Mouse (Mus musculus) neural tube, embryonic 12.5 days (tissue): ENCODE measurements around the gene Eif4g3. TPM values are rescaled to one million over a fixed set of nuclear protein-coding genes. Genes with fewer than 3 reads are reported as not detected.

Source experiments
- ATAC-seq: fragments of 200-750 bp; cut with Nextera tagmentation; 2 replicates; pipeline ENCODE4 v1.8.0; 2017; ENCODE audit warnings: low read depth, mild to moderate bottlenecking, moderate TSS enrichment, moderate library complexity; ENCODE audit not compliant: low FRiP score
- H3K27ac ChIP-seq: fragments of 300-500 bp; sonication (generic); 2 replicates; pipeline ENCODE4 v1.5.1; 2016
- H3K27me3 ChIP-seq: fragments of 300-500 bp; sonication (generic); replicated peaks from 2 replicates; pipeline ENCODE4 v1.6.1; 2016; ENCODE audit warnings: mild to moderate bottlenecking
- H3K36me3 ChIP-seq: fragments of 300-500 bp; sonication (generic); 2 replicates; pipeline ENCODE4 v1.6.1; 2016; ENCODE audit warnings: mild to moderate bottlenecking
- H3K4me1 ChIP-seq: fragments of 300-500 bp; sonication (generic); 2 replicates; pipeline ENCODE4 v1.6.1; 2016
- H3K4me2 ChIP-seq: fragments of 300-500 bp; sonication (generic); replicated peaks from 2 replicates; pipeline ENCODE4 v1.6.1; 2016; ENCODE audit warnings: mild to moderate bottlenecking
- H3K4me3 ChIP-seq: fragments of 300-500 bp; sonication (generic); 2 replicates; pipeline ENCODE4 v1.5.1; 2016
- H3K9ac ChIP-seq: fragments of 300-500 bp; sonication (generic); 2 replicates; pipeline ENCODE4 v1.6.1; 2016; ENCODE audit warnings: mild to moderate bottlenecking
- H3K9me3 ChIP-seq: fragments of 300-500 bp; sonication (generic); 2 replicates; pipeline ENCODE4 v1.6.1; 2016; ENCODE audit warnings: mild to moderate bottlenecking
- WGBS: fragments of 180-500 bp; shearing (Covaris S2); methylation state at CpG from one replicate; pipeline ENCODE4 v1.1.7; 2016; 5-methylcytosine and 5-hydroxymethylcytosine counted together
- polyA plus RNA-seq: library from polyadenylated mRNA; unstranded; fragments of >200 nt; fragmentation: Nextera tagmentation; extraction: Ambion mirVana; gene quantifications from 2 replicates; pipeline ENCODE4 v1.2.1, GENCODE M21; 2016

The Eif4g3 gene
- polyA plus RNA-seq, 1 experiment from 2014 or later, result 60.4 TPM

DNA sequence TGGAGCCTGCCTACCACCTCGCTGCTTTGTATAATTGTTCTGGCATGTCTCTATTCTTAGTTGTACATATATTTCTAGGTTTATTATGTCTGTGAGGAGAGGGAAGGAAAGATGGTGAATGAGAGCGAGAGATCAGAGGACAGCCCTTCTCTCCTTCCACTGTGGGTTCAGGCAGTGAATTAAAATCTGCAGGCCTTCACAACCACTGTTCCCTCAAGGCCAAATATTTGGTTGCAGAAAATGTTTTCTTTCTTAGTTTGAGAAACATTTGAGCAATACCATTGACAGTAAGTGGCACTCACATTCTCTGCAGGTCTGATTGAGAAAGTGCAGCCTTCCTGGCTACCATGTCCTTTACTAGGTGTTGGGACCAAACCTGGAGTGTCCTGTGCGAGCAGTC, 138.9 kb downstream of the Eif4g3 start:
- ATAC-seq, result no peak
- H3K9ac ChIP-seq, result no peak overlapping the region
- H3K27me3 ChIP-seq, result no peaks in the 10 kb centered on the region
- 93% methylated on average over 3 of the region's 3 CpGs for whole genome bisulfite sequencing
- H3K4me3 ChIP-seq, result no peak overlapping the region
- H3K36me3 ChIP-seq, result peaks cover 36% of the 10 kb centered on the region
- no peaks in the 10 kb centered on the region for H3K9me3 ChIP-seq
- H3K4me1 ChIP-seq, result peaks cover 12% of the 10 kb centered on the region
- no peak overlapping the region for H3K4me2 ChIP-seq
- H3K27ac ChIP-seq, result no peak overlapping the region

DNA sequence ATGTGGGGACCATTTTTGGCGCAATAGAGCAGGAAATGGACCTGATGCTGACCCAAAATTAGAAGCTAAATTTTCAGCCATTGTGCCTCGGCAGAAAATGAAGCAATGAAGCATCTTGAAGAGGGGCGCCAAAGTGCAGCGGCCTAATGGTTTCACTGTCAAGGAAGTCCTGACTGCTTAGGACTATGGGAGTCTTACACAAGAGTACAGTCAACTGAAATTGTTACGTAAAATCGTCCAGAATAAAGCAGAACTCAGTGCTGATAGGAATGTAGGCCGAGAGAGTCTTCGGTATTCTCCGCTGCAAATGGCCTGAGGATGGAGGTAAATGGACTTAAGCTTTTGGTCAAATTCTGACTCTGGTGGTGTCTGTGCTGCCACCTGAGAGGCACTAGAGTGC, 140.5 kb downstream of the Eif4g3 start:
- Histone ChIP-seq H3K27ac (no peak overlapping the region), H3K36me3 (peaks cover 27% of the 10 kb centered on the region), H3K4me2 (no peak overlapping the region), H3K27me3 (no peaks in the 10 kb centered on the region), H3K9ac (no peak overlapping the region), H3K9me3 (no peaks in the 10 kb centered on the region), H3K4me1 (peaks cover 12% of the 10 kb centered on the region), H3K4me3 (no peak overlapping the region)
- ATAC-seq, result no peak
- 94% methylated on average over 9 of the region's 9 CpGs for WGBS

- 0 out of 2 replicates have a peak, but pooled peaks cover 5% of the 10 kb centered on the region for H3K4me1 ChIP-seq
- no peak overlapping the region for H3K27ac ChIP-seq
- H3K4me3 ChIP-seq, result no peak overlapping the region
- WGBS, result 53% methylated on average over 4 of the region's 4 CpGs
- ATAC-seq, result no peak
- H3K4me2 ChIP-seq, result no peak overlapping the region
- no peak overlapping the region for H3K9ac ChIP-seq
- H3K36me3 ChIP-seq, result peaks cover 21% of the 10 kb centered on the region
- no peaks in the 10 kb centered on the region for H3K27me3 ChIP-seq
- H3K9me3 ChIP-seq, result no peaks in the 10 kb centered on the region
Observed at GRCm38 (mm10) chr4:138137336-138137735, 144.5 kb downstream of the Eif4g3 start.

DNA sequence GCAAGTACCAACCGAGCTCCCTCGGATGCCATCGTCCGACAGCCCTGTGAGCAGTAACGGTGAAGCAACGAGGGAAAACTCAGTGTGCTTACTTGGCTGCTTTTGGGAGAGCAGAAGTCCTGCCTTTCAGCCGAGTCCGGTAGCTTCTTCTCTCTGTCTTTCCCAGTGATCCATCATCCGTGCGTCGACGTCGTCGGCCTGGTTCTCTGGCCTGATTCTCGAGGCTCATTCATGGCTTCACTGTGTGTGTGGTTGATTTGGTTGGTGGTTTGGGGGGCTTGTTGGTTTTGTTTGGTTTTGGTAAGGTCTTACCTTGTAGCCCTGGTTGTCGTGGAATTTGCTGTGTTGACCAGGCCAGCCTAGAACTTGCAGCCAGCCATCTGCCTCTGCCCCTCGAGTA, 145.0 kb downstream of the Eif4g3 start:
- H3K4me2 ChIP-seq, result no peak overlapping the region
- no peak overlapping the region for H3K9ac ChIP-seq
- 0 out of 2 replicates have a peak overlapping the region, but pooled peaks have one; percentile 12 for H3K27ac ChIP-seq
- peaks cover 17% of the 10 kb centered on the region; the same call in 1 of the 2 replicates for H3K36me3 ChIP-seq
- H3K9me3 ChIP-seq, result no peaks in the 10 kb centered on the region
- 85% methylated on average over 17 of the region's 17 CpGs for WGBS
- H3K4me1 ChIP-seq, result 0 out of 2 replicates have a peak, but pooled peaks cover 5% of the 10 kb centered on the region
- no peak for ATAC-seq
- H3K27me3 ChIP-seq, result no peaks in the 10 kb centered on the region
- no peak overlapping the region for H3K4me3 ChIP-seq

DNA sequence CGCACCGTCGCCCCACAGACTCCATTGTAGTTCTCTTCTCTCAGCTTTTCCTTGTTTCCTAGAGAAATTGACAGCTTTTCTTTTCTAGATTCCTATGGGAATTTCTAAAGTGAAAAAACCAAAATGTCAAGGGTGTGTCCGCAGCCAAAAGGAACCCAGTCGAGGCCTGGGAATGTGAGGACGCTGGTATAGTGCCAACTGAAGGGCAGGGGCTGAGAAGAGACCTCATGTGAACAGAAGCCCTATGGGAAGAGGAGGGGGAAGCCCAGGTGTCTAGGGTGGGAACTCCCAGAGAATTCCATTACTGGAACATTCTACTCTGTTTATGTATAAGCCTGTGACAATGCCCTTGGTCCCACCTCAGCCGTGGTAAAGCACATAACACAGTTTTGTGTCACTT, 145.4 kb downstream of the Eif4g3 start:
- Histone ChIP-seq H3K4me2 (no peak overlapping the region), H3K27me3 (no peaks in the 10 kb centered on the region), H3K4me1 (0 out of 2 replicates have a peak, but pooled peaks cover 5% of the 10 kb centered on the region), H3K4me3 (no peak overlapping the region), H3K27ac (no peak overlapping the region), H3K9me3 (no peaks in the 10 kb centered on the region), H3K36me3 (peaks cover 13% of the 10 kb centered on the region; the same call in 1 of the 2 replicates), H3K9ac (no peak overlapping the region)
- no peak for ATAC-seq
- WGBS, result 95% methylated on average over 7 of the region's 7 CpGs

GRCm38 (mm10) chr4:138141358-138141757, 148.5 kb downstream of the Eif4g3 start:
- no peak overlapping the region for H3K4me3 ChIP-seq
- H3K9me3 ChIP-seq, result no peaks in the 10 kb centered on the region
- no peaks in the 10 kb centered on the region for H3K27me3 ChIP-seq
- H3K4me1 ChIP-seq, result 0 out of 2 replicates have a peak, but pooled peaks cover 2% of the 10 kb centered on the region
- H3K4me2 ChIP-seq, result no peak overlapping the region
- H3K27ac ChIP-seq, result no peak overlapping the region
- peaks cover 5% of the 10 kb centered on the region; the same call in 1 of the 2 replicates for H3K36me3 ChIP-seq
- ATAC-seq, result no peak
- WGBS, result 96% methylated on average over 7 of the region's 7 CpGs
- H3K9ac ChIP-seq, result no peak overlapping the region

DNA sequence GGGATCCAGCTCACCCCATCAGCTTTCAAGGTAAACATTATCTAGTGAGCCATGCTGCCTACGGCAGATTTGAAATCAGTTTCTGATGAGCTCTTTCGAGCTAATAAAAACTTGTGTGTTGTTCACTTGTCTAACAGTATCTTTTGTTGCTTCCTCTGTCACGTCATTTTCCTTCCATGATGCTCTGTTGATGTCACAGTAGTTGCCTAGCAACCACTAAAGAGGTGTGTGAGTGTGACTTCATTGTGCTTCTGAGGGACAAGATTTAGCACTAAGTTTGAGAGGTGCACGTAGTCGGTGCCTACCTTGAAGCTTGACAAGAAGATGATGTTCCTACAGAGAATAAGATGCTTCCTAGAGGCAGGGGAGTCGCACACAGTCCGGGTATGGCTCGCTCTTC, 154.4 kb downstream of the Eif4g3 start:
- Histone ChIP-seq H3K4me2 (no peak overlapping the region), H3K4me1 (no peaks in the 10 kb centered on the region), H3K9me3 (no peaks in the 10 kb centered on the region), H3K4me3 (no peak overlapping the region), H3K9ac (no peak overlapping the region), H3K27ac (no peak overlapping the region), H3K27me3 (no peaks in the 10 kb centered on the region), H3K36me3 (peaks cover 13% of the 10 kb centered on the region)
- WGBS, result 82% methylated on average over 8 of the region's 8 CpGs
- ATAC-seq, result no peak

GRCm38 (mm10) chr4:138149977-138150376, 157.2 kb downstream of the Eif4g3 start:
- WGBS, result 93% methylated on average over 4 of the region's 4 CpGs
- no peak overlapping the region for H3K4me2 ChIP-seq
- no peak overlapping the region for H3K27ac ChIP-seq
- H3K4me1 ChIP-seq, result no peaks in the 10 kb centered on the region
- no peak overlapping the region for H3K9ac ChIP-seq
- no peaks in the 10 kb centered on the region for H3K27me3 ChIP-seq
- peaks cover 36% of the 10 kb centered on the region for H3K36me3 ChIP-seq
- no peak for ATAC-seq
- H3K4me3 ChIP-seq, result no peak overlapping the region
- no peaks in the 10 kb centered on the region for H3K9me3 ChIP-seq

- H3K36me3 ChIP-seq, result peaks cover 43% of the 10 kb centered on the region
- no peak overlapping the region for H3K27ac ChIP-seq
- H3K9me3 ChIP-seq, result no peaks in the 10 kb centered on the region
- H3K4me3 ChIP-seq, result no peak overlapping the region
- no peaks in the 10 kb centered on the region for H3K27me3 ChIP-seq
- H3K9ac ChIP-seq, result no peak overlapping the region
- no peak overlapping the region for H3K4me2 ChIP-seq
- ATAC-seq, result no peak
- 89% methylated on average over 9 of the region's 9 CpGs for WGBS
- no peaks in the 10 kb centered on the region for H3K4me1 ChIP-seq
Observed at GRCm38 (mm10) chr4:138151226-138151625, 158.4 kb downstream of the Eif4g3 start.

- WGBS, result 50% methylated on average over 3 of the region's 3 CpGs
- ATAC-seq, result no peak
- peaks cover 66% of the 10 kb centered on the region for H3K36me3 ChIP-seq
Observed at GRCm38 (mm10) chr4:138153980-138154379, 161.2 kb downstream of the Eif4g3 start.

GRCm38 (mm10) chr4:138160918-138161317, 168.1 kb downstream of the Eif4g3 start:
- Histone ChIP-seq H3K9ac (no peak overlapping the region), H3K36me3 (peaks cover 68% of the 10 kb centered on the region)
- 88% methylated on average over 5 of the region's 5 CpGs for WGBS

More at GRCm38 (mm10) chr4:138153980-138154379, 161.2 kb downstream of the Eif4g3 start:
- Histone ChIP-seq H3K27me3 (no peaks in the 10 kb centered on the region), H3K4me2 (no peak overlapping the region), H3K27ac (no peak overlapping the region), H3K9ac (no peak overlapping the region), H3K9me3 (no peaks in the 10 kb centered on the region), H3K4me1 (no peaks in the 10 kb centered on the region), H3K4me3 (no peak overlapping the region)

GRCm38 (mm10) chr4:138161550-138161949, 168.7 kb downstream of the Eif4g3 start:
- ATAC-seq, result no peak
- Histone ChIP-seq H3K27ac (no peak overlapping the region), H3K9me3 (no peaks in the 10 kb centered on the region), H3K4me2 (no peak overlapping the region), H3K4me3 (no peak overlapping the region), H3K9ac (no peak overlapping the region), H3K36me3 (peaks cover 71% of the 10 kb centered on the region), H3K4me1 (peaks cover 3% of the 10 kb centered on the region; the same call in 1 of the 2 replicates), H3K27me3 (no peaks in the 10 kb centered on the region)
- WGBS, result 93% methylated on average over 3 of the region's 3 CpGs

More at GRCm38 (mm10) chr4:138160918-138161317, 168.1 kb downstream of the Eif4g3 start:
- H3K4me2 ChIP-seq, result no peak overlapping the region
- H3K27ac ChIP-seq, result no peak overlapping the region
- ATAC-seq, result no peak
- no peaks in the 10 kb centered on the region for H3K27me3 ChIP-seq
- no peaks in the 10 kb centered on the region for H3K9me3 ChIP-seq
- H3K4me3 ChIP-seq, result no peak overlapping the region
- H3K4me1 ChIP-seq, result peaks cover 3% of the 10 kb centered on the region; the same call in 1 of the 2 replicates

GRCm38 (mm10) chr4:138163836-138164235, 171.0 kb downstream of the Eif4g3 start:
- peaks cover 73% of the 10 kb centered on the region for H3K36me3 ChIP-seq
- H3K27me3 ChIP-seq, result no peaks in the 10 kb centered on the region
- no peak overlapping the region for H3K4me2 ChIP-seq
- H3K9me3 ChIP-seq, result no peaks in the 10 kb centered on the region
- H3K27ac ChIP-seq, result no peak overlapping the region; the same call in 1 of the 2 replicates
- H3K4me3 ChIP-seq, result no peak overlapping the region
- peaks cover 3% of the 10 kb centered on the region; the same call in 1 of the 2 replicates for H3K4me1 ChIP-seq
- ATAC-seq, result no peak
- H3K9ac ChIP-seq, result no peak overlapping the region
- WGBS, result 57% methylated on average over 2 of the region's 2 CpGs
